Mouse (Mus musculus) heart, embryonic 15.5 days (tissue): ENCODE data around the gene Mindy4b-ps. TPM values are rescaled to one million over a fixed set of nuclear protein-coding genes. Genes with fewer than 3 reads are reported as not detected.

Experiments used
- ATAC-seq: fragments of 200-750 bp; cut with Nextera tagmentation; replicated peaks from 2 replicates; pipeline ENCODE4 v1.8.0; 2017; ENCODE audit warnings: low read depth, moderate TSS enrichment; ENCODE audit not compliant: insufficient number of reproducible peaks, insufficient read depth, low FRiP score
- H3K27ac ChIP-seq: fragments of 300-500 bp; sonication (generic); 2 replicates; pipeline ENCODE4 v1.5.1; 2015; ENCODE audit warnings: mild to moderate bottlenecking, inconsistent platforms
- H3K27me3 ChIP-seq: fragments of 300-500 bp; sonication (generic); 2 replicates; pipeline ENCODE4 v1.6.1; 2015; ENCODE audit warnings: inconsistent platforms
- H3K36me3 ChIP-seq: fragments of 300-500 bp; sonication (generic); 2 replicates; pipeline ENCODE4 v1.6.1; 2015; ENCODE audit warnings: mild to moderate bottlenecking, inconsistent platforms
- H3K4me1 ChIP-seq: fragments of 300-500 bp; sonication (generic); replicated peaks from 2 replicates; pipeline ENCODE4 v1.6.1; 2015; ENCODE audit warnings: inconsistent platforms
- H3K4me2 ChIP-seq: fragments of 300-500 bp; sonication (generic); 2 replicates; pipeline ENCODE4 v1.6.1; 2015; ENCODE audit warnings: inconsistent platforms, mild to moderate bottlenecking, moderate library complexity
- H3K4me3 ChIP-seq: fragments of 300-500 bp; sonication (generic); 2 replicates; pipeline ENCODE4 v1.5.1; 2015; ENCODE audit warnings: mild to moderate bottlenecking, inconsistent platforms
- H3K9ac ChIP-seq: fragments of 300-500 bp; sonication (generic); 2 replicates; pipeline ENCODE4 v1.6.1; 2015; ENCODE audit warnings: mild to moderate bottlenecking, inconsistent platforms
- H3K9me3 ChIP-seq: fragments of 300-500 bp; sonication (generic); replicated peaks from 2 replicates; pipeline ENCODE4 v1.6.1; 2016; ENCODE audit warnings: inconsistent platforms
- WGBS: fragments of 180-500 bp; shearing (Covaris S2); methylation state at CpG from one replicate; pipeline ENCODE4 v1.1.7; 2015; ENCODE audit warnings: mixed read lengths; 5-methylcytosine and 5-hydroxymethylcytosine counted together
- polyA plus RNA-seq: library from polyadenylated mRNA; unstranded; fragments of >200 nt; fragmentation: Nextera tagmentation; extraction: Ambion mirVana; gene quantifications from 2 replicates; pipeline ENCODE4 v1.2.1, GENCODE M21; 2015

Mindy4b-ps gene
- polyA plus RNA-seq, 1 experiment from 2014 or later, result 0.73 TPM

DNA sequence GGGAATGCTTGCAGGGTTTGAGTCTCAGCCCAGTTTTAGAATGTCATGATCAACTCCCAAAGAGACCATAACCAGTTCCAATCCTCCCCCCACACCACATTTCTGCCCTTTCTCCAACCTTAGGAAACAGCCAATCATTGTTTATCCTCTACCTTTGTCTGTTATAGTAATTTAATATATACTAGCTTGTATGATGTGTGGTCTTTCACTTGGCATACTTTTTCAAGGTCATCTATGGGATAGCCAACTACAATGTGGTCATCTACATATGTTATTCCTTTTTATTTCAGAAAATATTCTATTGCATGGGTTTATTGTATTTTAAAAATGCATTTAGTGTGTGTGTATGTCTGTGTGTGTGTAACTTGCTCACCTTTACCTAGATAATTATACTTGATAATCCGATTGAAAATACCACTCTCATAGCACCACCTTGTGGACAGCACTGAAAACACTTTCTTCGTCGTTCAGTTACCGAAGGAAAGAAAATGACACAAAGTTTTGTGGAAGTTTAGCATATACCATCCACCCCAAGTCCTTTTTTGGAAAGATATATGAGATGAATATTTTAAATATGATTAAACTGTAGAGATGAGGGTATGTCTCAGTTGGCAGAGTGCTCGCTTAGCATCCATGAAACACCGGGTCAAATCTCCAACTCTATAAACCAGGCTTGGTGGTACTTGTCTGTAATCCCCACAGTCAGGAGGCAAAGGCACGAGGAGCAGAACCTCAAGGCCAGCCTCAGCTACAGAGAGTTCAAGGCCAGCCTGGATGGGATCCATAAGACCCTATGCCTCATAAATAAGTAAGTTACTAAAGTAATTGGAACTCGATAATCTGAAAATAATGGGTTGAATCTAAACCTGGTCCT lies 37.7 kb downstream of the Mindy4b-ps start:
- no peaks in the 10 kb centered on the region for H3K9me3 ChIP-seq
- no peak for ATAC-seq
- H3K4me2 ChIP-seq, result no peak overlapping the region
- H3K36me3 ChIP-seq, result no peaks in the 10 kb centered on the region
- H3K4me3 ChIP-seq, result no peak overlapping the region
- H3K4me1 ChIP-seq, result peaks cover 6% of the 10 kb centered on the region; the same call in 1 of the 2 replicates
- no peaks in the 10 kb centered on the region for H3K27me3 ChIP-seq
- H3K27ac ChIP-seq, result no peak overlapping the region
- 35% methylated on average over 8 of the region's 8 CpGs for WGBS
- H3K9ac ChIP-seq, result no peak overlapping the region

DNA sequence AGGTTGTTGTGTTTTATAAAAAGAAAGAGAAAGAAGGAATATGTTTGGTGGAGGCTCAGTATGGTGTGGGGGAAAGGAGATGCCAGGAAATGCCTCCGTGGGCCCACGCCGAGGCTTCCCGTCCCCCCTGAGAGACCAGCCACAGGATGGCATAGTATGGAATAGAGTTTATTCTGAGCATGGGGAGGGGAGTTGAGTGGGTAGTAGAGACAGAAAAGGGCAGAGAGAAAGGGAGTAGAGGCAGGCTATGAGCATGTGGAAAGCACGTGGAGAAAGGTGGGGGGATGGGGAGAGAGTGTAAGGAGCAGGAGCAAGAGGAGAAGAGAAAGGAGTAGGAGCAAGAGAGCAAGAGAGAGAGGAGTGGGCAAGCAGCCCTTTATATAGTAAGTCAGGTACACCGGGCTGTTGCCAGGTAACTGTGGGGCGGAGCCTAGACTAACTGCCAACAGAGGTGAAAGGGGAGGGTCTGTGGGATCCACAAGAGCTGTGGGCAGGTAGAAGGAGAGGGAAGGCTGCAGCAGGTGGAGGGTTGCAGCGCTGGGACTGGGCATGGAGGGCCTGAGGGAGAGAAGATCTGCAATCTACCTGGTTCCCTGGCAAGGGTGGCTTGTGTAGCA lies 38.4 kb downstream of the Mindy4b-ps start:
- no peak for ATAC-seq
- 47% methylated on average over 8 of the region's 8 CpGs for WGBS
- H3K4me2 ChIP-seq, result no peak overlapping the region
- H3K36me3 ChIP-seq, result no peaks in the 10 kb centered on the region
- H3K27me3 ChIP-seq, result no peaks in the 10 kb centered on the region
- no peaks in the 10 kb centered on the region for H3K9me3 ChIP-seq
- H3K4me1 ChIP-seq, result peaks cover 6% of the 10 kb centered on the region; the same call in 1 of the 2 replicates
- H3K27ac ChIP-seq, result no peak overlapping the region
- no peak overlapping the region for H3K4me3 ChIP-seq
- H3K9ac ChIP-seq, result no peak overlapping the region

DNA sequence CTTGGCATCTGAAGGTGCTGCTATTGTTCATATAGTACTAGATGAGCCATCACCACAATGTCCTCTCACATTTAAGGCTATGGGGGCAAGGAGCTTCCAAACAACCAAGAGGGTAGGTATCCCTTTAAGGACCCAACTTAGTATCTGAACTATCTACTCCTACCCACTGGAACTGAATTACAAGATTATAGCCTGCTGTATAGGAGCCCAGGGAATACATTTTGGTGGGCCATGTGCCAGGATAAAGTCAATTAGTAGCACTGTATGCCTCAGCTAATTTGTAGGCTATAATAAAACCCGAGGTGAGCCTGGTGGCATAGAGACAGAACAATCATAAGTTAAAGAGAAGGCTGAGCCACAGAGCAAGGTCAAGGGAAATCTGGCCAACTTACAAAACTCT lies 65.7 kb downstream of the Mindy4b-ps start:
- 63% methylated on average over 1 of the region's 1 CpGs for WGBS

DNA sequence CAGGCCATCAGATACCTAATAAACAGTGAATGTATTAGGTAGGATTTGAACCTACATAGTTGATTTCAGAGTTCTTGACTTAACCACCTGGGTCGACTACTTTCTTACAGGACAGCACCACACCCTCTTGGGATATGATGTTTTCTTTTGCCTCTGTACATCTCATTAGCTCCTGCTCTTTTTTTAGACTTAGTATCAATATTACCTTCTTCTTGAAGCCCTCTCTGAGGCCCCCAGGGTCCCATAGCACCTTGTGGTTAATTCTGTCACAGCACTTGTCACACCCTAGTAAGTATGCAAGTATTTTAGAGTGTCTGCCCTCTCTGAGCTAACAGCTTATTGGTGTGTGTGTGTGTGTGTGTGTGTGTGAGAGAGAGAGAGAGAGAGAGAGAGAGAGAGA lies 66.3 kb downstream of the Mindy4b-ps start:
- H3K36me3 ChIP-seq, result no peaks in the 10 kb centered on the region
- no peak overlapping the region for H3K27ac ChIP-seq
- WGBS, result 64% methylated on average over 1 of the region's 1 CpGs
- no peaks in the 10 kb centered on the region for H3K27me3 ChIP-seq
- no peak for ATAC-seq
- H3K9ac ChIP-seq, result no peak overlapping the region
- no peak overlapping the region for H3K4me2 ChIP-seq
- H3K4me1 ChIP-seq, result no peaks in the 10 kb centered on the region
- no peak overlapping the region for H3K4me3 ChIP-seq
- no peaks in the 10 kb centered on the region for H3K9me3 ChIP-seq

More for the DNA sequence above, 65.7 kb downstream of the Mindy4b-ps start:
- no peak overlapping the region for H3K4me2 ChIP-seq
- H3K4me1 ChIP-seq, result no peaks in the 10 kb centered on the region
- no peak overlapping the region for H3K27ac ChIP-seq
- no peaks in the 10 kb centered on the region for H3K27me3 ChIP-seq
- no peak overlapping the region for H3K9ac ChIP-seq
- no peak overlapping the region for H3K4me3 ChIP-seq
- H3K9me3 ChIP-seq, result no peaks in the 10 kb centered on the region
- H3K36me3 ChIP-seq, result no peaks in the 10 kb centered on the region
- no peak for ATAC-seq

DNA sequence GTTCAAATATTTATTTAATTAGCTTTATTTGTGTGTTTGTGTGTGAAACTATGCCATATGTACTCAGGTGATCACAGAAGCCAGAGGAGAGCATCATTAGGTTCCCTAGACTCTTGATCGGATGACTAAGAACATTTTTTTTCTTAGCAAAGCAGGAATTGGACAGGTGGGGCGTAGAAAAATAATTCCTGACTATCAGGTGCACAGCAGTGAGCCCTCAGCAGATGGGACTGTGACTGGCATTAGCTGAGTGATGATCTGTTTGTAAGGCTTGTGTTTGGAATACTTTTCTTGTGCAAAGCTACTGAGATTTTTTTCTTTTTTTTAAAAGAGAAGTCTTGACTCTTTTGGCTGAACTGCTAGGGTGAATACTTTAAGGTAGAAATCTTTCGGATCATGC lies 67.8 kb downstream of the Mindy4b-ps start:
- Histone ChIP-seq H3K9me3 (no peaks in the 10 kb centered on the region), H3K9ac (no peak overlapping the region), H3K27ac (no peak overlapping the region), H3K36me3 (no peaks in the 10 kb centered on the region), H3K4me2 (no peak overlapping the region), H3K4me1 (no peaks in the 10 kb centered on the region), H3K4me3 (no peak overlapping the region), H3K27me3 (no peaks in the 10 kb centered on the region)
- 78% methylated on average over 3 of the region's 3 CpGs for WGBS
- ATAC-seq, result no peak

DNA sequence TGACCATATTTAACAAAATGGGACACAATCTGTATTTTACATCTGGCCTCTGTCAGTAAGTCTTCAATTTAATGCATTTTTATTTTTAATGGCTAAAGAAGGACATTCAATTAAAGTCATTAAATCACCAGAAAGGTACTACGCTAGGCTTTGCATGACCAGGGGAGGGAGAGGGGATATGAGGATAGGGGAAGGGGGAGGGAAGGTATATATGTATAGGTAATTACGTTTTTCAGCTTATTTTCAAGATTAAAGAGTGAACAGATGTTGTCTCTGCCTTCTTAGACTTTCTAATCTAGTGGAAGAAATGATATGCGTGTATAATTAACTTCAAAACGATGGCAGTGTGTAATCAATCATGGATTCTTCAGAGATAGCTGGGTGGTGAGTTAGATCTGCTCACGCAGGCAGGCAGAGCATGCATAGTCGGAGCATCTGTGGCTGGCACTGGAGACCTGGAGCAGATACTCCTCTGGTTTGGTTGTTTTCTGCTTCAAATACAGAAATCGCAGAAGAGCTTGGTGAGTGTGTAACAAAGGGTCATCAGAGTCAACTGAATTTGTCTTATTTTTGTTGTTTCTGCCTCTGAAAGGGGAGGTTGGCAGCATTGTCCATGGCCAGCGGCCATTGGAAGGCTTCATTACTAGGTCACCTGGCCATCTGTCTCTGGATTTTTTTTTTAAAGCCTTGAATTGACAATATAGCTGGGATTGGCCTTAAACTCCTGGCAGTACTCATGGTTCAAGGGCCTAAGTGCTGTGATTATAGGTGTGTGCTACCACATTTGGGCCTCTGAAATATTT lies 70.1 kb downstream of the Mindy4b-ps start:
- no peaks in the 10 kb centered on the region for H3K4me1 ChIP-seq
- H3K36me3 ChIP-seq, result no peaks in the 10 kb centered on the region
- H3K4me3 ChIP-seq, result no peak overlapping the region
- ATAC-seq, result no peak
- no peaks in the 10 kb centered on the region for H3K27me3 ChIP-seq
- no peak overlapping the region for H3K9ac ChIP-seq
- H3K27ac ChIP-seq, result no peak overlapping the region
- WGBS, result 78% methylated on average over 8 of the region's 8 CpGs
- H3K4me2 ChIP-seq, result no peak overlapping the region
- no peaks in the 10 kb centered on the region for H3K9me3 ChIP-seq

DNA sequence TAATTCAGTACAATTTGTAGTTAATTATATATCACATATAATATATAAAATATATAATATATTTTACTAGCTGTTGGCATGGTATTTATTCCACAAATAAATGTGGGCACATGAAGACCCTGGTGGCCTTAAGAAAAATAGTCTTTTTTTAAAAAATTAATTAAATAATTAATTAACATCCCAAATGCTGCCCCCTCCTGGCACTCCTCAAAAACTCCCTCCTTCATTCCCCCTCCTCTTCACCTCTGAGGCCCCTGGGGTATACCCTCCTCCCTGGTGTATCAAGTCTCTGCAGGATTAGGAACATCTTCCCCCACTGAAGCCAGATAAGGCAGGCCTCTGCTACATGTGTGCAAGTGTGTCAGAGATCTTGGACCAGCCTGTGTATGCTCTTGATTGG lies 73.4 kb downstream of the Mindy4b-ps start:
- H3K4me3 ChIP-seq, result no peak overlapping the region
- no peak for ATAC-seq
- no peak overlapping the region for H3K4me2 ChIP-seq
- no peak overlapping the region for H3K9ac ChIP-seq
- no peak overlapping the region for H3K27ac ChIP-seq
- no peaks in the 10 kb centered on the region for H3K4me1 ChIP-seq
- no peaks in the 10 kb centered on the region for H3K9me3 ChIP-seq
- H3K36me3 ChIP-seq, result no peaks in the 10 kb centered on the region
- H3K27me3 ChIP-seq, result no peaks in the 10 kb centered on the region

DNA sequence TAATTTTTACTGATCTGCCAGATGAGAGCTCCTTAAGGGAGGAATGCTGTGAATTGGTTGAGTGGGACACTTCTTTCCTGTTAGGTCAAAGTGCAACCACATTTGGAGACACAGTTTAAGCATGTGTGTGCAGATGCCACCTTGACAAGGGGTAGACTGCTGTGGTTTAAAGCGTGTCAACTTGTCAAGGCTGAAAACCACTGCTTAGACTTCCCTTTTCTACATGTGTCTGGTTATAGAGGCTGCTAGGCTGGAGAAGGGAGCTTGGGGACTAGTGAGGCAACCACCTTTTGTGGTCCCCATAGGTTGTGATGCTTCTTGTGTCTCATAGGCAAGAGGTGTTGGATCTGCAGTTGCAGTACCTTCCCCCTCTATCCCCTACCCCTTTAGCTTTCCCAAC lies 74.2 kb downstream of the Mindy4b-ps start:
- Histone ChIP-seq H3K4me3 (no peak overlapping the region), H3K27ac (no peak overlapping the region), H3K27me3 (no peaks in the 10 kb centered on the region), H3K4me1 (no peaks in the 10 kb centered on the region), H3K4me2 (no peak overlapping the region), H3K9me3 (no peaks in the 10 kb centered on the region), H3K9ac (no peak overlapping the region), H3K36me3 (no peaks in the 10 kb centered on the region)
- no peak for ATAC-seq
- 78% methylated on average over 1 of the region's 1 CpGs for WGBS

DNA sequence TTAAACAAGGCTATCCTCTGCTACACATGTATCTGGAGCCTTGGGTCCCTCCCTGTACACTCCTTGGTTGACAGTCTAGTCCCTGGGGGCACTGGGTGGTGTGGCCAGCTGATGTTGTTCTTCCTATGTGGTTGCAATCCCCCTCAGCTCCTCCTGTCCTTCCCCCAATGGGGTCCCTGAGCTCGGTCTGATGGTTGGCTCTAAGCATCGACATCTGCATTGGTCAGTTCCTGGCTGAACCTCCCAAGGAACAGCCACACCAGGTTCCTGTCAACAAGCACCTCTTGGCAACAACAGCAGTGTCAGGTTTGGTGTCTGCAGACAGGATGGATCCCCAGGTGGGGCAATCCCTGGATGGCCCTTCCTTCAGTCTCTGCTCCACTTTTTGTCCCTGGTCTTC lies 82.6 kb downstream of the Mindy4b-ps start:
- 44% methylated on average over 2 of the region's 2 CpGs for WGBS
- no peak overlapping the region for H3K4me2 ChIP-seq
- no peak overlapping the region for H3K27ac ChIP-seq
- H3K27me3 ChIP-seq, result no peaks in the 10 kb centered on the region
- H3K9me3 ChIP-seq, result no peaks in the 10 kb centered on the region
- no peak for ATAC-seq
- no peaks in the 10 kb centered on the region for H3K36me3 ChIP-seq
- H3K4me1 ChIP-seq, result no peaks in the 10 kb centered on the region
- H3K9ac ChIP-seq, result no peak overlapping the region
- H3K4me3 ChIP-seq, result no peak overlapping the region
